Mouse (Mus musculus): ENCODE results near the gene Nlgn2. TPM values are rescaled to one million over a fixed set of nuclear protein-coding genes. Genes with fewer than 3 reads are reported as not detected.

Gene Nlgn2
- polyA plus RNA-seq, 1 experiment: 2.4 TPM

GRCm38 (mm10) chr11:69822080-69822479, 15.5 kb downstream of the Nlgn2 start, which contains the start of gene Spem1:
TSS of gene Spem1 (minus strand) at chr11:69822180.
- TF ChIP-seq POLR2A (IDR thresholded peaks at IDR 0.05; ENCODE audit: control insufficient read depth, low read depth, low read length) (no peak; the same call in 1 of the 2 replicates), CTCF (IDR thresholded peaks at IDR 0.05; ENCODE audit: control insufficient read depth, insufficient read depth, insufficient replicate concordance, low read depth, low read length) (no peak)
- H3K4me1 ChIP-seq (ENCODE audit: control insufficient read depth, insufficient read depth, low read length): no peaks in the 10 kb centered on the region
- H3K4me3 ChIP-seq (ENCODE audit: control insufficient read depth, low read depth, low read length): peak within 1 kb of the TSS; percentile 71
- H3K36me3 ChIP-seq (ENCODE audit: control insufficient read depth, insufficient read depth, low read length): no peaks in the 10 kb centered on the region
- no peaks in the 10 kb centered on the region for H3K27me3 ChIP-seq (ENCODE audit: control insufficient read depth, insufficient read depth, low read length)
- H3K27ac ChIP-seq (ENCODE audit: control insufficient read depth, insufficient read depth, low read depth, low read length): no peak within 1 kb of the TSS

- H3K27me3 ChIP-seq (ENCODE audit: control insufficient read depth, insufficient read depth, low read length): no peaks in the 10 kb centered on the region
- H3K4me1 ChIP-seq (ENCODE audit: control insufficient read depth, insufficient read depth, low read length): peaks cover 2% of the 10 kb centered on the region; the same call in 1 of the 2 replicates
- H3K36me3 ChIP-seq (ENCODE audit: control insufficient read depth, insufficient read depth, low read length): no peaks in the 10 kb centered on the region
- no peak for TF ChIP-seq CTCF (IDR thresholded peaks at IDR 0.05; ENCODE audit: control insufficient read depth, insufficient read depth, insufficient replicate concordance, low read depth, low read length)
- TF ChIP-seq POLR2A (IDR thresholded peaks at IDR 0.05; ENCODE audit: control insufficient read depth, low read depth, low read length): no peak; the same call in 1 of the 2 replicates
- no peak overlapping the region for H3K27ac ChIP-seq (ENCODE audit: control insufficient read depth, insufficient read depth, low read depth, low read length)
- H3K4me3 ChIP-seq (ENCODE audit: control insufficient read depth, low read depth, low read length): peak overlapping the region; percentile 74
Observed at GRCm38 (mm10) chr11:69818871-69819270, 18.7 kb downstream of the Nlgn2 start.

- Histone ChIP-seq H3K4me1 (ENCODE audit: control insufficient read depth, insufficient read depth, low read length) (peaks cover 2% of the 10 kb centered on the region; the same call in 1 of the 2 replicates), H3K4me3 (ENCODE audit: control insufficient read depth, low read depth, low read length) (peak within 1 kb of the TSS; percentile 85), H3K36me3 (ENCODE audit: control insufficient read depth, insufficient read depth, low read length) (no peaks in the 10 kb centered on the region), H3K27ac (ENCODE audit: control insufficient read depth, insufficient read depth, low read depth, low read length) (0 out of 2 replicates have a peak within 1 kb of the TSS, but pooled peaks have one; percentile 12), H3K27me3 (ENCODE audit: control insufficient read depth, insufficient read depth, low read length) (no peaks in the 10 kb centered on the region)
- TF ChIP-seq POLR2A (IDR thresholded peaks at IDR 0.05; ENCODE audit: control insufficient read depth, low read depth, low read length) (no peak), CTCF (IDR thresholded peaks at IDR 0.05; ENCODE audit: control insufficient read depth, insufficient read depth, insufficient replicate concordance, low read depth, low read length) (no peak)
Observed at GRCm38 (mm10) chr11:69818365-69818764, 19.2 kb downstream of the Nlgn2 start, which contains the start of gene Spem2. TSS of gene Spem2 (minus strand) at chr11:69818465.

DNA sequence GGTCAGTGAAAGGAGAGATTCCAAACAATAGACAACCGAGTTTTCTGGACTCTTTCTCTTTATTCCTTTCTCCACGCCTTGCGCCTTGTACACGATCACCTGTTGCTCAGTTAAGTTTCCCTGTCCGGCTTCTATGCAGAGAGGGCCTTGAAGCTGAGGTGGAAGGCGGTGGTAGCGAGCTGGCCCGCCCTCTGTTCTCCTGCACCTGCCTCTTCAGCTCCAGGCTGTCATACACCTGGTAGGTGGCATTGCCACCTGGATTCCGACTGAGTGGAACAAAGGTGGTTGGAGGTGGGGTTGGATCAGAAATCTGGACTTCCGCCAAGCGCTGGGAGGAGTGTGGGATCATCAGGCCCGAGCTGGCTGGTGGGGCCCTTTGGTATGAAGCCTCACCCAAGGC, 21.1 kb downstream of the Nlgn2 start:
- Histone ChIP-seq H3K4me1 (ENCODE audit: control insufficient read depth, insufficient read depth, low read length) (peaks cover 2% of the 10 kb centered on the region; the same call in 1 of the 2 replicates), H3K36me3 (ENCODE audit: control insufficient read depth, insufficient read depth, low read length) (no peaks in the 10 kb centered on the region), H3K4me3 (ENCODE audit: control insufficient read depth, low read depth, low read length) (peak overlapping the region; percentile 85)

GRCm38 (mm10) chr11:69815155-69815554, 22.4 kb downstream of the Nlgn2 start, which contains the start of gene Gm39566:
TSS of gene Gm39566 (minus strand) at chr11:69815298.
- H3K4me3 ChIP-seq (ENCODE audit: control insufficient read depth, low read depth, low read length): peak within 1 kb of the TSS; percentile 87
- peaks cover 2% of the 10 kb centered on the region for H3K4me1 ChIP-seq (ENCODE audit: control insufficient read depth, insufficient read depth, low read length)
- no peaks in the 10 kb centered on the region for H3K27me3 ChIP-seq (ENCODE audit: control insufficient read depth, insufficient read depth, low read length)
- no peaks in the 10 kb centered on the region for H3K36me3 ChIP-seq (ENCODE audit: control insufficient read depth, insufficient read depth, low read length)
- no peak within 1 kb of the TSS for H3K27ac ChIP-seq (ENCODE audit: control insufficient read depth, insufficient read depth, low read depth, low read length)
- TF ChIP-seq POLR2A (IDR thresholded peaks at IDR 0.05; ENCODE audit: control insufficient read depth, low read depth, low read length) (peak; percentile 50; the same call in 1 of the 2 replicates), CTCF (IDR thresholded peaks at IDR 0.05; ENCODE audit: control insufficient read depth, insufficient read depth, insufficient replicate concordance, low read depth, low read length) (no peak)

More for the DNA sequence above, 21.1 kb downstream of the Nlgn2 start:
- TF ChIP-seq CTCF (IDR thresholded peaks at IDR 0.05; ENCODE audit: control insufficient read depth, insufficient read depth, insufficient replicate concordance, low read depth, low read length) (no peak), POLR2A (IDR thresholded peaks at IDR 0.05; ENCODE audit: control insufficient read depth, low read depth, low read length) (peak; percentile 55)
- Histone ChIP-seq H3K27ac (ENCODE audit: control insufficient read depth, insufficient read depth, low read depth, low read length) (no peak overlapping the region), H3K27me3 (ENCODE audit: control insufficient read depth, insufficient read depth, low read length) (no peaks in the 10 kb centered on the region)

DNA sequence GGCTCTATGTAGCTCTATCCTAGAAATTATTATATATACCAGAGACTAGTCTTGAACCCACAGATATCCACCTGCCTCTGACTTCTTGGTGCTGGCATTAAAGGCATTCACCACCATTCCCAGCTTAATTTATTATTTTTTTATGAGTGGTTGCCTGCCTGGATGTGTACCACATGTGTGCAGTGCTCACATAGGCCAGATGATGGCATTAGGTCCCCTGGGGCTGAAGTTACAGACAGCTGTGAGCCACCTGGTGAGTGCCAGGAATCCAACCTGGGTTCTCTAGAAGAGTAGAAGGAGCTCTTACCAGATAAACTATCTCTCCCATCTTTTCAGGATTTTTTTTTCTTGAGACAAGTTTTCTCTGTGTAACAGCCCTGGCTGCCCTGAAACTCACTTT, 27.3 kb downstream of the Nlgn2 start:
- Histone ChIP-seq H3K4me3 (ENCODE audit: control insufficient read depth, low read depth, low read length) (no peak overlapping the region), H3K4me1 (ENCODE audit: control insufficient read depth, insufficient read depth, low read length) (peaks cover 2% of the 10 kb centered on the region), H3K36me3 (ENCODE audit: control insufficient read depth, insufficient read depth, low read length) (no peaks in the 10 kb centered on the region), H3K27ac (ENCODE audit: control insufficient read depth, insufficient read depth, low read depth, low read length) (no peak overlapping the region), H3K27me3 (ENCODE audit: control insufficient read depth, insufficient read depth, low read length) (no peaks in the 10 kb centered on the region)
- TF ChIP-seq CTCF (IDR thresholded peaks at IDR 0.05; ENCODE audit: control insufficient read depth, insufficient read depth, insufficient replicate concordance, low read depth, low read length) (no peak), POLR2A (IDR thresholded peaks at IDR 0.05; ENCODE audit: control insufficient read depth, low read depth, low read length) (no peak)

DNA sequence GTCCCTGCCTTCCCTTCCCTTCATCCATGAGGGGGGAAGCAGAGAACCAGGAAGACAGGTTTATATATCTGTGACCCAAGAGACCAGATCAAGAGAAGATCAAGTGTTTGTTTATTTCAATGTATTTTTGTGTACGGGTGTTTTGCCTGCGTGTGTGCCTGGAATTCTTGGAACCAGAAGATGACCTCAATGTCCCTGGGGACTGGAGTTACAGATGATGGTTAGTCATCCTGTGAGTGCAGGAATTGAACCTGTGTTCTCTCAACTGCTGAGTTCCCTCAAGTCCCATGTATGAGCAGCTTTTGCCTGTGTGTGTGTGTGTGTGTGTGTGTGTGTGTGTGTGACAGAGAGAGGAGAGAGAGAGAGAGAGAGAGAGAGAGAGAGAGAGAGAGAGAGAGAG, 29.9 kb downstream of the Nlgn2 start:
- Histone ChIP-seq H3K27me3 (ENCODE audit: control insufficient read depth, insufficient read depth, low read length) (no peaks in the 10 kb centered on the region), H3K36me3 (ENCODE audit: control insufficient read depth, insufficient read depth, low read length) (no peaks in the 10 kb centered on the region), H3K4me1 (ENCODE audit: control insufficient read depth, insufficient read depth, low read length) (peaks cover 24% of the 10 kb centered on the region)

More for the DNA sequence above, 29.9 kb downstream of the Nlgn2 start:
- TF ChIP-seq CTCF (IDR thresholded peaks at IDR 0.05; ENCODE audit: control insufficient read depth, insufficient read depth, insufficient replicate concordance, low read depth, low read length) (no peak), POLR2A (IDR thresholded peaks at IDR 0.05; ENCODE audit: control insufficient read depth, low read depth, low read length) (no peak)
- H3K4me3 ChIP-seq (ENCODE audit: control insufficient read depth, low read depth, low read length): no peak overlapping the region
- H3K27ac ChIP-seq (ENCODE audit: control insufficient read depth, insufficient read depth, low read depth, low read length): no peak overlapping the region
